Mouse (Mus musculus) embryonic fibroblast, embryonic 13.5 days (primary cell): ENCODE measurements around the gene Nebl.

Source experiments
- CTCF ChIP-seq: IDR thresholded peaks from 2 replicates; pipeline ENCODE4 v1.5.1; 2011; ENCODE audit warnings: mild to moderate bottlenecking, control low read depth, low read length, moderate library complexity, borderline replicate concordance; ENCODE audit not compliant: insufficient read depth
- POLR2A ChIP-seq: IDR thresholded peaks from 2 replicates; pipeline ENCODE4 v1.6.1; 2011; ENCODE audit warnings: low read depth, mild to moderate bottlenecking, control low read depth, low read length, moderate library complexity

DNA sequence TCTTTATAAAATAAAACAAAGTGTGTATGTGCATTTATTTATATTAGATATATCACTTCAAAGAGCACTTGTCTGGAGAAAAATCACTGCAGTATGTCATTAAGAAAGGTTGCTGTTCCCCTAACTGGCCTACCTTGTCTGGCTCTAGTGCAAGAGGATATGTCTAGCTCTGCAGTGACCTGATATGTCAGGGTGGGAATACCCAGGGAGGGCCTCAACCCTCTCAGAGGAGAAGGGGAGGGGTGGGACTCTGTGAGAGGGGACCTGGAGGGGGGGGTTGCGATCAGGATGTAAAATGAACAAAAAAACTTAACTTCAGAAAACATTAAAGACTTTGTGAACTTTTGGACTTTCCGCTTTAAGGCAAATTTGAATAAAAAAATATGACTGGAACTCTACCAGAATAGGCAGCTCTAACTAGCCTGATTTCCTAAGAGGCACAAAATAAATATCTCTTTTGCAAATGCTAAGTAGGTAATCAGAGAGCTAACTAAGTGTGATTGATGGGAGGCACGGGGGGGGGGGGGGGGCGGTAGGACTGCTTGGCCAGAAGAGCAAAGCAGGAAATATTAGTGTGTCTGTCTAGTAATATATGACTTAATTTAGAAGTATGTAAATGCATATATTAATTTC, 325.2 kb downstream of the Nebl start:
- TF ChIP-seq POLR2A (no peak), CTCF (no peak)
